Mouse (Mus musculus) right cerebral cortex, postnatal 10 days (tissue): Measurements from ENCODE around the gene Mad1l1.

ENCODE experiments used
- DNase-seq, 2 experiments: peaks; one replicate each; pipeline ENCODE4 v3.0.0; 2021; ENCODE audit warnings: low spot score in 2 of 2

The Mad1l1 gene

GRCm38 (mm10) chr5:140062316-140062715 is 259.0 kb downstream of the Mad1l1 start:
- no peak for DNase-seq

- DNase-seq = peak; percentile 88 to 91
Measured at GRCm38 (mm10) chr5:140061296-140061879, 260.0 kb downstream of the Mad1l1 start.

- DNase-seq = no peak
Measured at GRCm38 (mm10) chr5:140056291-140056690, 265.1 kb downstream of the Mad1l1 start.

- DNase-seq = no peak
Measured at GRCm38 (mm10) chr5:140055431-140055830, 265.9 kb downstream of the Mad1l1 start.

GRCm38 (mm10) chr5:140053626-140054025 is 267.7 kb downstream of the Mad1l1 start:
- DNase-seq = peak in 1 of 2 experiments; percentile 43

GRCm38 (mm10) chr5:140052405-140052804 is 268.9 kb downstream of the Mad1l1 start:
- no peak for DNase-seq

GRCm38 (mm10) chr5:140045453-140045852 is 275.9 kb downstream of the Mad1l1 start:
- DNase-seq = no peak

GRCm38 (mm10) chr5:140043002-140043401 is 278.4 kb downstream of the Mad1l1 start:
- no peak for DNase-seq

GRCm38 (mm10) chr5:140042002-140042611 is 279.2 kb downstream of the Mad1l1 start:
- DNase-seq = no peak

- no peak for DNase-seq
Measured at GRCm38 (mm10) chr5:140041055-140041454, 280.3 kb downstream of the Mad1l1 start.

- no peak for DNase-seq
Measured at GRCm38 (mm10) chr5:140037587-140038233, 283.6 kb downstream of the Mad1l1 start.

- DNase-seq = no peak
Measured at GRCm38 (mm10) chr5:140035641-140036040, 285.7 kb downstream of the Mad1l1 start.

GRCm38 (mm10) chr5:140035025-140035330 is 286.4 kb downstream of the Mad1l1 start:
- DNase-seq = no peak

GRCm38 (mm10) chr5:140034300-140035024 is 286.9 kb downstream of the Mad1l1 start:
- DNase-seq = no peak

- no peak for DNase-seq
Measured at GRCm38 (mm10) chr5:140026366-140026765, 295.0 kb downstream of the Mad1l1 start.

GRCm38 (mm10) chr5:140025301-140025700 is 296.1 kb downstream of the Mad1l1 start:
- no peak for DNase-seq

- DNase-seq = peak; percentile 73 to 75
Measured at GRCm38 (mm10) chr5:140023941-140024500, 297.3 kb downstream of the Mad1l1 start.

- no peak for DNase-seq
Measured at GRCm38 (mm10) chr5:140022861-140023260, 298.5 kb downstream of the Mad1l1 start.

- peak; percentile 55 to 79 for DNase-seq
Measured at GRCm38 (mm10) chr5:140021755-140022154, 299.6 kb downstream of the Mad1l1 start.

- no peak for DNase-seq
Measured at GRCm38 (mm10) chr5:140019616-140020015, 301.7 kb downstream of the Mad1l1 start.

- DNase-seq = peak; percentile 58 to 60
Measured at GRCm38 (mm10) chr5:140018780-140019179, 302.6 kb downstream of the Mad1l1 start.

GRCm38 (mm10) chr5:140016896-140017295 is 304.5 kb downstream of the Mad1l1 start:
- DNase-seq = no peak
